ENCODE assay signal across 8 mouse cellular contexts in the genomic region with DNA sequence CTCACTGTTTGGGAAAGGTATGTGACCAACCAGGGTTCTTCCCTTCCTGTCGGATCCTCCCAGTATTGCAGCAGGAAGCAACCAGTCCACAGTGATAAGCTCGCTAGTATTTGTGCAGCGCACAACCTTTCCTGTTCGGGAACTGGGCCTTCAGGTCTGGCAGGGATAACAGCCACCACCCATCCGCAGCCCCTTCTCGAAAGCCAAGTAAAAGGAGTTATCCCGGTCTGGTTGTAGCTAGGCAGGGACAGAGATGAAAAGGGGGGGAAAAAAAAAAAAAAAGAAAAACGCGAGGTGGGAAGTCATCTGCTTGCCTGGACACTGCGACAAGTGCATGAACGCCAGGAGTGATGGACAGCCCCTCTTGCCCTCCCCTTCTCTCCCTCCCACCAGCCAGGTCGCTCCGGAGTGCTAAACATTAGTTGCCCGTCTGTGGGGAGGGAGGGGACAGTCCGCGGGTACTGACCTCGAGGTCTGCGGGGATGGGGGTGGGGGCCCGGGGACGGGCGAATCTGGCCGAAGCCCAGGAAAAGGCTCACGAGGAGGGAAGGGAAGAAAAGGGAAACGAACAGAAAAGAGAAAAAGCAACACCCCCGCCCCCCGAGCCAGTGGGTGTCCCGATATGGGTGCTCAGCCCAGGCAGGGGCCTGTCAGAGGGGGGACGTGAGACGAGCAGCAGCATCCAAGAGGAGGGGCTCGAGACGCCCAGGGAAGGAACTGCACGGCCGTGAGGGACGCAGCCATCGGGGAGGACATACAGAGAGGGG. TPM values are rescaled to one million over a fixed set of nuclear protein-coding genes. Genes with fewer than 3 reads are reported as not detected.
DNase-seq lines count a peak whose midpoint lies in the region; ATAC-seq and TF ChIP-seq lines count a peak whose summit lies in the region.

No protein-coding gene starts in this region.

- H3K36me3 ChIP-seq in embryonic facial prominence, embryonic 15.5 days = no peaks in the 10 kb centered on the region
- no peaks in the 10 kb centered on the region for H3K36me3 ChIP-seq in limb, embryonic 15.5 days
- no peaks in the 10 kb centered on the region for H3K36me3 ChIP-seq in midbrain, embryonic 16.5 days (ENCODE audit: control insufficient read depth, insufficient read depth, low read length)

- no peaks in the 10 kb centered on the region for H3K9me3 ChIP-seq in embryonic facial prominence, embryonic 15.5 days (replicated peaks)
- H3K9me3 ChIP-seq in limb, embryonic 15.5 days = no peaks in the 10 kb centered on the region
- no peaks in the 10 kb centered on the region for H3K9me3 ChIP-seq in midbrain, embryonic 16.5 days (replicated peaks; ENCODE audit: control insufficient read depth, low read length, poor library complexity, severe bottlenecking)

- peak overlapping the region; percentile 74 for H3K27ac ChIP-seq in bone marrow macrophage, adult 2 months (ENCODE audit: insufficient read depth, low read depth, low read length)
- peak overlapping the region; percentile 92 for H3K27ac ChIP-seq in embryonic facial prominence, embryonic 15.5 days (replicated peaks)
- H3K27ac ChIP-seq in limb, embryonic 15.5 days = peak overlapping the region; percentile 93
- peak overlapping the region; percentile 96 for H3K27ac ChIP-seq in midbrain, embryonic 16.5 days (ENCODE audit: low read length)

- peak; percentile 80 for ATAC-seq in embryonic facial prominence, embryonic 15.5 days (ENCODE audit: insufficient number of reproducible peaks, low FRiP score, low TSS enrichment, low read depth)
- ATAC-seq in limb, embryonic 15.5 days (ENCODE audit: insufficient number of reproducible peaks, low FRiP score, low TSS enrichment, low read depth) = peak; percentile 72
- ATAC-seq in midbrain, embryonic 16.5 days = peak; percentile 85

- DNase-seq in CD4-positive helper T cell, adult 2 months (ENCODE audit: low read depth, low spot score) = peak; percentile 37
- DNase-seq in heart, adult 8-10 months (ENCODE audit: low spot score) = peak; percentile 87
- peak; percentile 70 to 75 for DNase-seq in kidney, adult 8-10 months
- peak; percentile 58 to 77 for DNase-seq in spleen, postnatal 4 days (ENCODE audit: low spot score in 2 of 2)

- H3K9ac ChIP-seq in embryonic facial prominence, embryonic 15.5 days = peak overlapping the region; percentile 73
- H3K9ac ChIP-seq in limb, embryonic 15.5 days = peak overlapping the region; percentile 89
- H3K9ac ChIP-seq in midbrain, embryonic 16.5 days (ENCODE audit: low read depth, low read length) = peak overlapping the region; percentile 93

- WGBS in embryonic facial prominence, embryonic 15.5 days = under 1% methylated on average over 34 of the region's 35 CpGs
- WGBS in limb, embryonic 15.5 days = under 1% methylated on average over 33 of the region's 35 CpGs
- 1% methylated on average over 34 of the region's 35 CpGs for WGBS in midbrain, embryonic 16.5 days

- H3K4me1 ChIP-seq in bone marrow macrophage, adult 2 months (ENCODE audit: control insufficient read depth, insufficient read depth, low read length) = peaks cover 12% of the 10 kb centered on the region
- H3K4me1 ChIP-seq in embryonic facial prominence, embryonic 15.5 days = 0 out of 2 replicates have a peak, but pooled peaks cover 5% of the 10 kb centered on the region
- H3K4me1 ChIP-seq in limb, embryonic 15.5 days = peaks cover 4% of the 10 kb centered on the region; the same call in 1 of the 2 replicates
- H3K4me1 ChIP-seq in midbrain, embryonic 16.5 days (ENCODE audit: control insufficient read depth, insufficient read depth, low read length) = peaks cover 13% of the 10 kb centered on the region

- no peak for TF ChIP-seq POLR2A in bone marrow macrophage, adult 2 months (IDR thresholded peaks at IDR 0.05; ENCODE audit: borderline replicate concordance, low read depth, low read length)

- no peak for TF ChIP-seq CTCF in bone marrow macrophage, adult 2 months (IDR thresholded peaks at IDR 0.05; ENCODE audit: low read depth, low read length)

- H3K4me3 ChIP-seq in bone marrow macrophage, adult 2 months (ENCODE audit: insufficient read depth, low read length) = peak overlapping the region; percentile 74
- H3K4me3 ChIP-seq in embryonic facial prominence, embryonic 15.5 days (replicated peaks) = peak overlapping the region; percentile 66
- peak overlapping the region; percentile 81 for H3K4me3 ChIP-seq in limb, embryonic 15.5 days
- peak overlapping the region; percentile 98 for H3K4me3 ChIP-seq in midbrain, embryonic 16.5 days (ENCODE audit: low read depth, low read length)

- H3K4me2 ChIP-seq in embryonic facial prominence, embryonic 15.5 days (replicated peaks) = peak overlapping the region; percentile 67
- peak overlapping the region; percentile 64 for H3K4me2 ChIP-seq in limb, embryonic 15.5 days
- peak overlapping the region; percentile 68 for H3K4me2 ChIP-seq in midbrain, embryonic 16.5 days (ENCODE audit: low read length)

- no peaks in the 10 kb centered on the region for H3K27me3 ChIP-seq in embryonic facial prominence, embryonic 15.5 days
- H3K27me3 ChIP-seq in limb, embryonic 15.5 days = no peaks in the 10 kb centered on the region
- no peaks in the 10 kb centered on the region for H3K27me3 ChIP-seq in midbrain, embryonic 16.5 days (ENCODE audit: control insufficient read depth, insufficient read depth, low read depth, low read length)

RNA-seq across cellular contexts. Expression of gene Rab11a, which starts 0.7 kb away (rescaled TPM):
- polyA plus RNA-seq in bone marrow macrophage, adult 2 months (2012; ENCODE audit: insufficient read depth, insufficient read length, missing spikeins) = 349 and 394 TPM in 2 replicates
- 388 and 415 TPM in 2 replicates for polyA plus RNA-seq in embryonic facial prominence, embryonic 15.5 days (2015; fragmentation: Nextera tagmentation; extraction: Ambion mirVana)
- total RNA-seq in heart, adult 8-10 months (2022) = 100 to 1,000 TPM; 150 to 183 (median 162) TPM
- 476 and 503 TPM in 2 replicates for polyA plus RNA-seq in limb, embryonic 15.5 days (2015; fragmentation: Nextera tagmentation; extraction: Ambion mirVana)
- polyA plus RNA-seq in midbrain, embryonic 16.5 days (2015; fragmentation: Nextera tagmentation; extraction: Ambion mirVana) = 439 and 482 TPM in 2 replicates

Comparison
In these comparisons a context has a peak if more than half of its experiments do, and no peak if none do; other contexts are left out.
1. Peak in every context shown above with its lines: DNase-seq, ATAC-seq, H3K4me3 ChIP-seq and H3K27ac ChIP-seq.
2. DNase-seq: peak in every context shown above with its lines; median percentile 87 in heart, adult 8-10 months; 72 in kidney, adult 8-10 months; 68 in spleen, postnatal 4 days; 37 in CD4-positive helper T cell, adult 2 months.